Mouse (Mus musculus): ENCODE data around the gene Ak8. TPM values are rescaled to one million over a fixed set of nuclear protein-coding genes. Genes with fewer than 3 reads are reported as not detected.

Ak8 gene
- polyA plus RNA-seq, 1 experiment from 2014 or later = 0.83 TPM

- H3K27me3 ChIP-seq = peaks cover 71% of the 10 kb centered on the region
- H3K36me3 ChIP-seq (ENCODE audit: poor library complexity, severe bottlenecking) = no peaks in the 10 kb centered on the region
- H3K27ac ChIP-seq = peak overlapping the region; percentile 78
- H3K4me2 ChIP-seq = peak overlapping the region; percentile 22; the same call in 1 of the 2 replicates
- H3K9ac ChIP-seq = no peak overlapping the region
- WGBS = 19% methylated on average over 3 of the region's 3 CpGs
- peaks cover 39% of the 10 kb centered on the region for H3K4me1 ChIP-seq
- no peak; the same call in 1 of the 2 replicates for ATAC-seq
- no peaks in the 10 kb centered on the region; the same call in 1 of the 2 replicates for H3K9me3 ChIP-seq (replicated peaks)
- no peak overlapping the region for H3K4me3 ChIP-seq
Observed at GRCm38 (mm10) chr2:28798390-28798789, 98.4 kb downstream of the Ak8 start.

- Histone ChIP-seq H3K27me3 (peaks cover 61% of the 10 kb centered on the region), H3K9ac (no peak overlapping the region), H3K36me3 (ENCODE audit: poor library complexity, severe bottlenecking) (no peaks in the 10 kb centered on the region), H3K4me3 (no peak overlapping the region), H3K9me3 (replicated peaks) (no peaks in the 10 kb centered on the region; the same call in 1 of the 2 replicates), H3K27ac (no peak overlapping the region), H3K4me2 (no peak overlapping the region), H3K4me1 (peaks cover 39% of the 10 kb centered on the region)
- ATAC-seq = no peak
- WGBS = 95% methylated on average over 2 of the region's 2 CpGs
Observed at GRCm38 (mm10) chr2:28799575-28799974, 99.6 kb downstream of the Ak8 start.

- no peaks in the 10 kb centered on the region; the same call in 1 of the 2 replicates for H3K9me3 ChIP-seq (replicated peaks)
- H3K27me3 ChIP-seq = peaks cover 43% of the 10 kb centered on the region
- peaks cover 15% of the 10 kb centered on the region for H3K4me1 ChIP-seq
- 91% methylated on average over 7 of the region's 7 CpGs for WGBS
- H3K4me2 ChIP-seq = no peak overlapping the region
- H3K27ac ChIP-seq = no peak overlapping the region
- no peak overlapping the region for H3K9ac ChIP-seq
- H3K4me3 ChIP-seq = no peak overlapping the region
- no peak for ATAC-seq
- H3K36me3 ChIP-seq (ENCODE audit: poor library complexity, severe bottlenecking) = no peaks in the 10 kb centered on the region
Observed at GRCm38 (mm10) chr2:28803406-28803805, 103.4 kb downstream of the Ak8 start.

- no peak overlapping the region for H3K4me2 ChIP-seq
- H3K27ac ChIP-seq = no peak overlapping the region
- H3K36me3 ChIP-seq (ENCODE audit: poor library complexity, severe bottlenecking) = no peaks in the 10 kb centered on the region
- H3K9ac ChIP-seq = no peak overlapping the region
- ATAC-seq = no peak
- WGBS = 84% methylated on average over 6 of the region's 6 CpGs
- H3K4me1 ChIP-seq = no peaks in the 10 kb centered on the region
- H3K27me3 ChIP-seq = peaks cover 15% of the 10 kb centered on the region
- no peaks in the 10 kb centered on the region for H3K9me3 ChIP-seq (replicated peaks)
- H3K4me3 ChIP-seq = no peak overlapping the region
Observed at GRCm38 (mm10) chr2:28808841-28809240, 108.9 kb downstream of the Ak8 start.

GRCm38 (mm10) chr2:28810260-28811013 lies 110.5 kb downstream of the Ak8 start:
- 40% methylated on average over 5 of the region's 5 CpGs for WGBS
- Histone ChIP-seq H3K4me3 (no peak overlapping the region), H3K4me1 (no peaks in the 10 kb centered on the region), H3K36me3 (ENCODE audit: poor library complexity, severe bottlenecking) (no peaks in the 10 kb centered on the region), H3K9me3 (replicated peaks) (no peaks in the 10 kb centered on the region), H3K27me3 (peaks cover 23% of the 10 kb centered on the region), H3K4me2 (no peak overlapping the region), H3K27ac (no peak overlapping the region), H3K9ac (no peak overlapping the region)
- no peak for ATAC-seq

GRCm38 (mm10) chr2:28818866-28819265 lies 118.9 kb downstream of the Ak8 start:
- 85% methylated on average over 4 of the region's 4 CpGs for WGBS
- Histone ChIP-seq H3K27me3 (peaks cover 14% of the 10 kb centered on the region), H3K27ac (no peak overlapping the region), H3K4me1 (no peaks in the 10 kb centered on the region), H3K9me3 (replicated peaks) (no peaks in the 10 kb centered on the region), H3K36me3 (ENCODE audit: poor library complexity, severe bottlenecking) (peaks cover 13% of the 10 kb centered on the region), H3K4me3 (no peak overlapping the region), H3K4me2 (no peak overlapping the region), H3K9ac (no peak overlapping the region)
- ATAC-seq = no peak

GRCm38 (mm10) chr2:28829265-28829664 lies 129.3 kb downstream of the Ak8 start:
- Histone ChIP-seq H3K4me2 (no peak overlapping the region), H3K4me3 (no peak overlapping the region), H3K36me3 (ENCODE audit: poor library complexity, severe bottlenecking) (peaks cover 94% of the 10 kb centered on the region), H3K9me3 (replicated peaks) (no peaks in the 10 kb centered on the region), H3K9ac (no peak overlapping the region), H3K27me3 (no peaks in the 10 kb centered on the region), H3K27ac (no peak overlapping the region), H3K4me1 (no peaks in the 10 kb centered on the region)
- WGBS = 49% methylated on average over 4 of the region's 4 CpGs
- ATAC-seq = no peak

GRCm38 (mm10) chr2:28836181-28836940 lies 136.4 kb downstream of the Ak8 start:
- Histone ChIP-seq H3K9ac (no peak overlapping the region), H3K36me3 (ENCODE audit: poor library complexity, severe bottlenecking) (peaks cover 40% of the 10 kb centered on the region), H3K4me3 (no peak overlapping the region), H3K9me3 (replicated peaks) (no peaks in the 10 kb centered on the region), H3K27ac (no peak overlapping the region), H3K4me1 (peaks cover 36% of the 10 kb centered on the region), H3K4me2 (no peak overlapping the region), H3K27me3 (no peaks in the 10 kb centered on the region)
- 82% methylated on average over 3 of the region's 3 CpGs for WGBS
- ATAC-seq = no peak

GRCm38 (mm10) chr2:28839501-28840221 lies 139.7 kb downstream of the Ak8 start:
- Histone ChIP-seq H3K27ac (peak overlapping the region; percentile 78), H3K9me3 (replicated peaks) (no peaks in the 10 kb centered on the region), H3K9ac (peak overlapping the region; percentile 84), H3K4me1 (peaks cover 54% of the 10 kb centered on the region), H3K4me2 (peak overlapping the region; percentile 99), H3K27me3 (no peaks in the 10 kb centered on the region), H3K36me3 (ENCODE audit: poor library complexity, severe bottlenecking) (peaks cover 13% of the 10 kb centered on the region), H3K4me3 (peak overlapping the region; percentile 77)
- peak; percentile 52; the same call in 1 of the 2 replicates for ATAC-seq
- under 1% methylated on average over 42 of the region's 53 CpGs for WGBS

GRCm38 (mm10) chr2:28840222-28840951 lies 140.4 kb downstream of the Ak8 start, which contains the start of the genes Gtf3c4 and Ddx31:
Gene Gtf3c4 (minus strand): TSS chr2:28840360.
Gene Ddx31 (plus strand): TSS chr2:28840406.
- peak within 1 kb of the TSS; percentile 84 for H3K9ac ChIP-seq
- peaks cover 14% of the 10 kb centered on the region for H3K36me3 ChIP-seq (ENCODE audit: poor library complexity, severe bottlenecking)
- H3K4me3 ChIP-seq = peak within 1 kb of the TSS; percentile 77
- peak within 1 kb of the TSS; percentile 78 for H3K27ac ChIP-seq
- WGBS = under 1% methylated on average over 53 of the region's 63 CpGs
- H3K4me2 ChIP-seq = peak within 1 kb of the TSS; percentile 99
- no peaks in the 10 kb centered on the region for H3K9me3 ChIP-seq (replicated peaks)
- peak; percentile 97 for ATAC-seq
- H3K4me1 ChIP-seq = peaks cover 54% of the 10 kb centered on the region
- H3K27me3 ChIP-seq = no peaks in the 10 kb centered on the region

- peak overlapping the region; percentile 99 for H3K4me2 ChIP-seq
- H3K9me3 ChIP-seq (replicated peaks) = no peaks in the 10 kb centered on the region
- no peak overlapping the region for H3K27ac ChIP-seq
- H3K4me3 ChIP-seq = peak overlapping the region; percentile 77; the same call in 1 of the 2 replicates
- H3K4me1 ChIP-seq = peaks cover 47% of the 10 kb centered on the region
- no peak for ATAC-seq
- H3K36me3 ChIP-seq (ENCODE audit: poor library complexity, severe bottlenecking) = peaks cover 26% of the 10 kb centered on the region
- H3K9ac ChIP-seq = no peak overlapping the region; the same call in 1 of the 2 replicates
- no peaks in the 10 kb centered on the region for H3K27me3 ChIP-seq
- 80% methylated on average over 3 of the region's 3 CpGs for WGBS
Observed at GRCm38 (mm10) chr2:28842042-28842441, 142.1 kb downstream of the Ak8 start.

Measured in forebrain, embryonic 13.5 days (tissue).